Mouse (Mus musculus): ENCODE data around the gene Spata2.

Gene Spata2

DNA sequence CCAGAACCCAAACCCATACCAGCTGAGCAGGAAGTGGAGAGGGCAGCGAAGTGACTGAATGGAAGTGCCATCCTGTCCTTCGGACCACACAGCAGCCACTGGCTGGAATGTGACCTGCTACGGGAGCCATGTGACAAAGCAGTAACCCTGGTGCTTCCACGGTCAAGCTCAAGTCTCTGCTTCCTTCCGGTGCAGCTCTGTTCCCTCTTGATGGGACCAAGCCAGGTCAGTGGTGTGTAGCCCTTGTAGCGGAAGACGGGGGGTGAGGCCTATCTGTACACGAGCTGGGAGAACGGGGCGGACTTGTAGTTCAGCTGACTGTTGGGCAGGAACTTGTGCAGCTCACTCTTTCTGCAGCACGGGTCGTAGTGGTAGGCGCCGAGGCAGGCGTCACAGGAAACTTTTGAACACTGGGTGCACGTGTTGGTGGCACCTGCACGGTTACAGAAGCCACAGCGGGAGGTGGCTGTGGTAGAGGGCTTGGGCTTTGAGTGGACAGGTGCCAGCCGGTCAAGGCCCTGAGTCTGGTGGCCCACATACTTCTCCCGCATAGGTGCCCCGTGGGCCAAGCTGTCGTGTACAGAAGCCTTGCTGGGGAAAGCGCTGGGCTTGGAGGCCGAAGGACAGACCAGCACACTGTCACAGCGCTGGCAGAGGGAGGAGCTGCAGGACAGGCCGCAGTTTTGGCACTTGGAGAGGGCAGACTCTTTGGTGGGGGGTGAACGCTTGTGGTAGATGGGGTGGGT lies 9.4 kb downstream of the Spata2 start:
- DNase-seq (ENCODE audit: low spot score) = no peak

DNA sequence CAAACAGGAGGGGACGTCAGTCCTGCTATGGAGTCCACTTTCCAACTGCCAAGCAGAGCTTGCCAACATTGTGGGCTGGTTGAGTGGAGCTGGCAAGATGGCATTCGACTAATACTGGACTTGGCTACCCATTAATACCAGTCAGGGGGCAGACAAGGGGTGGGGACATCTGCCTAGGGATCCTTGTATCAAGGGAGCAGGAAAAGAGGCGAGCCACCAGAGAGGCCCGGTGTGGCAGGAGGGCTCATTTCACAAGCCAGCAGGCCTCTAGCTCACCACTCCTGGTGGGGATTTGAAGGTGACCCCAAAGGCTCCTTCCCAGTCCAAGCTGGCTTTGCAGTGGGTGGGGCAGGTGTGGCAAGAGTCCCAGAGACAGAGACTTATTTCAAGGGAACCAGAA lies 10.0 kb downstream of the Spata2 start:
- no peak for DNase-seq (ENCODE audit: low spot score)

- DNase-seq (ENCODE audit: low spot score) = no peak
These were observed 13.2 kb downstream of the Spata2 start for GRCm38 (mm10) chr2:167479501-167479900.

DNA sequence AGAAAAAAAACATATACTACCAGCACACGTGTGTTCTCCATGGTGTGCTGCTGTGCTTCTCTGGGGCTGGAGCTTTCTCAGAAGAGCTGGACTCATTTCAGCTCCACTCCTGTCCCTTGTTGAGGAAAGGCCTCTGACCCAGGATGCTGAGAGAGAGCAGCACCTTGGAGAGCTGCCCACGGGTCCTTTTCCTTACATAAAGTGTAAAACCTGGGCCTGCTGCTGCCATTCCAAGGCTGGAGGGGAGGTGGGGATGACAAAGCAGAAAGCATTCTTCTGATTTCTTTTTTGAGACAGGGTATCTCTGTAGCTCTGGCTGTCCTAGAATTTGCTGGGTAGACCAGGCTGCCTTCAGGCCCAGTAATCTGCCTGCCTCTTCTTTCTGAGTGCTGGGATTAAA lies 14.6 kb downstream of the Spata2 start:
- no peak for DNase-seq (ENCODE audit: low spot score)

- no peak for DNase-seq (ENCODE audit: low spot score)
These were observed 15.9 kb downstream of the Spata2 start for GRCm38 (mm10) chr2:167476762-167477161.

GRCm38 (mm10) chr2:167476200-167476688 lies 16.4 kb downstream of the Spata2 start:
- peak; percentile 31 for DNase-seq (ENCODE audit: low spot score)

GRCm38 (mm10) chr2:167475596-167475995 lies 17.1 kb downstream of the Spata2 start:
- no peak for DNase-seq (ENCODE audit: low spot score)

DNA sequence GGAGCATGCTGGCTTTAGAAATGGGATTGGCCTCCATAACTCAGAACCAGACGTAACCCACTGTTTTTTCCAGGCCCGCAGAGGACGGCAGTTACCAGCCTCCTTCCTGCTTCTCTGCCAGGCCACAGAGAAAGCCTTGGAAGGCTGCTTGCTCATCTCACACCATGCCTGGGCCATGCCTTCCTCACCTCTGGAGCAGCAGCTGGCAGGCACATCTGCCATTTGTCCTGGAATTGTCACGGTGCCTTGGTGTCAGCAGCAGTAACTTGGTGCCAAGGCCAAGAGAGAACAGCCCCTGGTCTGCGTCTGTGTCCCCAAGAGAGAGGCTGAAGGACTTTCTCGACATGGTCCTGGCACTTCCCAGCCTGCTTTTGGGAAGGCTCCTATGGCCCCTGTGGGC lies 18.5 kb downstream of the Spata2 start:
- DNase-seq (ENCODE audit: low spot score) = no peak

DNA sequence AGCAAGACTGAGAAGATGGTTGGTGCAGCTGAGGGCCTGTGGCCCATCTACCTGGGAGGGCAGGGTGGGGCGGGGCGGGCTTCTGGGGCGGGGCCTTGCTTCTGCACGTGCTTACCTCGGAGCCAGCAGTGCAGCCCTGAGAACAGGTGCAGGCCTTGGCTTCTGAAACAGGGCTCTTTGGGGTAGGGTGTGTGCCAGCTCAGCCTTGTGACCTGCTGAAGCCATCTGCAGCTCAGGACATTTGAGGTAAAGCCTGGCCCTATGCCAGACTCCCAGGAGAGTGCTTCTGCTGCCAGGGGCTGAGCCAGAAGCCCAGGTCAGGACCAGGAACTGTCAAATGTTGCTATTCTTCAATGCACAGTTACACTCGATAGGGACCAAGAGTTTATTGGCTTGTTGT lies 21.1 kb downstream of the Spata2 start:
- no peak for DNase-seq (ENCODE audit: low spot score)

DNA sequence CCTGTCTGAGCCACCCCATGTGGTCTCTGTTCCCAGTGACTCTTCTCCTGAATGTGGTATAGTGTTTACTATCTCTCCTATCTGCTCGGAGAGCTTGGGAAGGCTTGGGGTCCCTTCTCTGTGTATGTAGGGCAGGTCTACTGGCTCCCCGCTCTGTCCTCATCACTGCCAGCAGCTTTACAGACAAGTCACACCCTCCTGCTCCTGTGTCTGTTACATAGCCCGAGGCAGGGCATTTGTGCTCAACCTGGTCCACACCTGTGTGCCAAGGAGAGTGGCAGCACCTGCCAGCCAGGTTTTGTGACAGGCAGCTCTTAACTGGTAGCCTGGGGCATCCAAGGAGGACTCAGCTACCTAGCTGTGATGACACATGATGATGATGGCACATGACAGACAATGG lies 22.1 kb downstream of the Spata2 start:
- no peak for DNase-seq (ENCODE audit: low spot score)

GRCm38 (mm10) chr2:167468444-167468843 lies 24.2 kb downstream of the Spata2 start:
- DNase-seq (ENCODE audit: low spot score) = no peak

DNA sequence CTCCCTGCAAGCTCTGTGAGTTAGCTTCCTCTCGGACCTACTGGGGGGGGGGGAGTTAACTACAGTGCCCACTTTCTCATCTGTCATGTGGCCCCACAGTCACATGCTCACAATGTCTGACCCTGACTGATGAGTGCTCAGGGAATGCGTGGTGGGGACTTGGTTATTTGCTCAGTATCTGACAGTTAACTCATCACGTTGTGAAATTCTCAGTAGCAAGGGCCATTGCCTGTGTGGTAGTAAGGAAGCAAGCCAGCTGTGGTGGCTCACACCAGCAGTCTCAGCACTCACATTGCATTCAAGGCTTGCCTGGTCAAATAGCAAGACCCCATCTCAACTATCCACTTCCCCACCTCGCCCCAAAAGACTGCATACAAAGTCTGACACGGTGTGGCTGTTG lies 25.5 kb downstream of the Spata2 start:
- DNase-seq (ENCODE audit: low spot score) = no peak

DNA sequence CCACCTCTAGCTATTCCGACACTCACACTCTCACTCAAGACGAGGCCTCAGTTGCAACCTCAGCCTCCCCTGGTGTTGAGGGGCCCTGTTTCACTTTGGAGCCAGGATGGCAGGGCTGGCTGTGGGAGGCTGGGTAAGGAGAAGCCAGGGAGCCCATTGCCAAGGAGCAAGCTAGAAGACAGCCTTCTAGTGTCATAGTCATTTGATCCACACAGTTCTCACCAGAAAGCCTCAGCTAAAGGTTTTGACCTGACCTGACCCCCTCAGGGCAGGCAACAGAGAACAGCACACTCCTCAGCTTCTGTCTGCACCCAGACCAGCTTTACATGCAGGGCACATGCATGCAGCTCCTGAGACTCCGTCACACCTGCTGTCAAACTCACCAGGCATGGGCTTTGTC lies 26.7 kb downstream of the Spata2 start:
- no peak for DNase-seq (ENCODE audit: low spot score)

DNA sequence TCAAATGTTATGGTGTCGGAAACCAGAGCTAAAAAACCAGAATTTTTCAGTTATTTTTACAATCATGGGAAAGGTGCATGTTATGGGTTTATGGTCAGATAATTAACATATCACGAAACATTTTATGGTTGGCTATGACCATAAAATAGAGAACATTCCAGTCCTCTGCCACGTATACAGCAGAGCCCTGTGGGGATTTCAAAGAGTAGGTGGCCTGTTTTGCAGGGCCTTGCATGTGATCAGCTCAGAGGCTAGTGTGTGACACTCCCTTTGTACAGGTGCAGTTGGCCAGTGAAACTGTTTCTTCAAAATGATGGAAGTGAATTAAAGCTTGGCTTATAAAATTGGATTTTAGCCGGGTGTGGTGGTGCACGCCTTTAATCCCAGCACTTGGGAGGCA lies 28.9 kb downstream of the Spata2 start:
- no peak for DNase-seq (ENCODE audit: low spot score)

DNA sequence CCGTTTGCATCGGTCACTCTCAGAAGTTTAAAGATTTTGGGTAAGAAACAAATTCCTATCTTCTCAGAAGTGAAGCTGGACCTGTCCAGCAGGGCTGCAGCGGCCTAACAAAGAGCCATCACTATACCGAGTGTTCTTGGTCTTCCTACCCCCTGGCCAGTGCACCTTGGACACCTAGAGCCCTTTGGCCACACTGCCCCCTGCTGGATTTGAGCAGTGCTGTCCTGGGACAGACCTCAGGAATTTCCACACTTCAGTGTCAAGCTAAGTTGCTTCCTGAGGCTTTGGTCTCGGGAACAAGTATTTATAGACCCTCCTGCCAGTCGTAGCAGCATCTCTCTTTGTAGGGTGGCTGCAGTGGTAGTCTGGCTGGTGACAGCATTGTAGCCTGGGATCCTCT lies 29.7 kb downstream of the Spata2 start:
- DNase-seq (ENCODE audit: low spot score) = peak; percentile 77

GRCm38 (mm10) chr2:167459071-167459865 lies 33.4 kb downstream of the Spata2 start:
- no peak for DNase-seq (ENCODE audit: low spot score)

GRCm38 (mm10) chr2:167458548-167458947 lies 34.1 kb downstream of the Spata2 start:
- DNase-seq (ENCODE audit: low spot score) = no peak

GRCm38 (mm10) chr2:167457213-167457612 lies 35.5 kb downstream of the Spata2 start:
- no peak for DNase-seq (ENCODE audit: low spot score)

- DNase-seq (ENCODE audit: low spot score) = no peak
These were observed 36.2 kb downstream of the Spata2 start for GRCm38 (mm10) chr2:167456361-167457020.

GRCm38 (mm10) chr2:167453814-167454213 lies 38.9 kb downstream of the Spata2 start:
- DNase-seq (ENCODE audit: low spot score) = no peak

- no peak for DNase-seq (ENCODE audit: low spot score)
These were observed 42.0 kb downstream of the Spata2 start for GRCm38 (mm10) chr2:167450647-167451046.

GRCm38 (mm10) chr2:167449331-167450275 lies 43.1 kb downstream of the Spata2 start:
- DNase-seq (ENCODE audit: low spot score) = no peak

Measured in embryo, embryonic 10 days (tissue).